Mouse (Mus musculus) MEL (cell line): ENCODE measurements around the gene Mlxip.

ENCODE experiments used
- CTCF ChIP-seq, 3 experiments: IDR thresholded peaks in 2 of 3; conservative IDR thresholded peaks in 1 of 3; 2 replicates each; pipeline ENCODE4 v1.5.1; 2011 to 2012; ENCODE audit warnings: low read length in 3 of 3, low read depth in 2 of 3, mild to moderate bottlenecking in 2 of 3, improper control_type of control experiment in 1 of 3, inconsistent platforms in 1 of 3, mixed read lengths in 1 of 3, moderate library complexity in 1 of 3; ENCODE audit not compliant: control insufficient read depth in 1 of 3, insufficient read depth in 1 of 3, poor library complexity in 1 of 3, severe bottlenecking in 1 of 3
- EP300 ChIP-seq, 2 experiments: IDR thresholded peaks; 2 replicates each; pipeline ENCODE4 v1.6.1; 2011; ENCODE audit warnings: improper control_type of control experiment in 2 of 2, low read length in 2 of 2, low read depth in 1 of 2, mild to moderate bottlenecking in 1 of 2
- HCFC1 ChIP-seq: IDR thresholded peaks from 2 replicates; pipeline ENCODE4 v1.6.1; 2012; ENCODE audit warnings: low read depth, mild to moderate bottlenecking, inconsistent platforms, low read length, improper control_type of control experiment, moderate library complexity
- MAX ChIP-seq: IDR thresholded peaks from 2 replicates; pipeline ENCODE4 v1.6.1; 2011; ENCODE audit warnings: low read length, improper control_type of control experiment
- POLR2A ChIP-seq, 2 experiments: IDR thresholded peaks; 2 replicates each; pipeline ENCODE4 v1.6.1; 2011 to 2012; ENCODE audit warnings: low read length in 2 of 2, mild to moderate bottlenecking in 2 of 2, control low read depth in 1 of 2, improper control_type of control experiment in 1 of 2, low read depth in 1 of 2, moderate library complexity in 1 of 2; ENCODE audit not compliant: control insufficient read depth in 1 of 2, insufficient read depth in 1 of 2, poor library complexity in 1 of 2
- POLR2AphosphoS2 ChIP-seq: IDR thresholded peaks from 2 replicates; pipeline ENCODE4 v1.6.1; 2011; ENCODE audit warnings: low read length, improper control_type of control experiment
- TAL1 ChIP-seq: IDR thresholded peaks from 2 replicates; pipeline ENCODE4 v1.6.1; 2012; ENCODE audit warnings: mild to moderate bottlenecking, inconsistent platforms, low read length, moderate library complexity, mixed read lengths

GRCm38 (mm10) chr5:123406952-123407351, 12.4 kb downstream of the Mlxip start:
- TF ChIP-seq CTCF (IDR thresholded peaks at IDR 0.05 in 2 of 3, conservative IDR thresholded peaks at IDR 0.05 in 1 of 3; ENCODE audit: control insufficient read depth in 1 of 3, insufficient read depth in 1 of 3, low read depth in 2 of 3, low read length in 3 of 3, poor library complexity in 1 of 3, severe bottlenecking in 1 of 3) (no peak), POLR2A (IDR thresholded peaks at IDR 0.05; ENCODE audit: control insufficient read depth in 1 of 2, insufficient read depth in 1 of 2, low read depth in 1 of 2, low read length in 2 of 2, poor library complexity in 1 of 2) (no peak), POLR2AphosphoS2 (no peak), TAL1 (no peak), EP300 (IDR thresholded peaks at IDR 0.05; ENCODE audit: low read depth in 1 of 2, low read length in 2 of 2) (no peak), MAX (no peak), HCFC1 (no peak)
